Mouse (Mus musculus) liver, embryonic 13.5 days (tissue): Measurements from ENCODE around the gene Mgll. TPM values are rescaled to one million over a fixed set of nuclear protein-coding genes. Genes with fewer than 3 reads are reported as not detected.

ENCODE experiments used
- ATAC-seq: fragments of 200-750 bp; cut with Nextera tagmentation; 2 replicates; pipeline ENCODE4 v1.8.0; 2017; ENCODE audit warnings: low read depth, mild to moderate bottlenecking, moderate number of reproducible peaks, moderate library complexity
- DNase-seq: peaks from one replicate; pipeline ENCODE4 v3.0.0; 2022
- H3K27ac ChIP-seq: fragments of 300-500 bp; sonication (generic); 2 replicates; pipeline ENCODE4 v1.5.1; 2015; ENCODE audit warnings: moderate library complexity, mild to moderate bottlenecking, inconsistent platforms
- H3K27me3 ChIP-seq: fragments of 300-500 bp; sonication (generic); 2 replicates; pipeline ENCODE4 v1.6.1; 2015; ENCODE audit warnings: mild to moderate bottlenecking, inconsistent platforms
- H3K36me3 ChIP-seq: fragments of 300-500 bp; sonication (generic); 2 replicates; pipeline ENCODE4 v1.6.1; 2015; ENCODE audit warnings: mild to moderate bottlenecking, inconsistent platforms
- H3K4me1 ChIP-seq: fragments of 300-500 bp; sonication (generic); replicated peaks from 2 replicates; pipeline ENCODE4 v1.6.1; 2015; ENCODE audit warnings: inconsistent platforms
- H3K4me2 ChIP-seq: fragments of 300-500 bp; sonication (generic); 2 replicates; pipeline ENCODE4 v1.6.1; 2015; ENCODE audit warnings: inconsistent platforms, mild to moderate bottlenecking, moderate library complexity
- H3K4me3 ChIP-seq: fragments of 300-500 bp; sonication (generic); replicated peaks from 2 replicates; pipeline ENCODE4 v1.5.1; 2015; ENCODE audit warnings: mild to moderate bottlenecking, inconsistent platforms
- H3K9ac ChIP-seq: fragments of 300-500 bp; sonication (generic); 2 replicates; pipeline ENCODE4 v1.6.1; 2015; ENCODE audit warnings: mild to moderate bottlenecking, inconsistent platforms
- H3K9me3 ChIP-seq: fragments of 300-500 bp; sonication (generic); replicated peaks from 2 replicates; pipeline ENCODE4 v1.6.1; 2016; ENCODE audit warnings: inconsistent platforms
- WGBS: fragments of 180-500 bp; shearing (Covaris S2); methylation state at CpG from one replicate; pipeline ENCODE4 v1.1.7; 2015; ENCODE audit not compliant: insufficient replicate concordance; 5-methylcytosine and 5-hydroxymethylcytosine counted together
- polyA plus RNA-seq: library from polyadenylated mRNA; unstranded; fragments of >200 nt; fragmentation: Nextera tagmentation; extraction: Ambion mirVana; gene quantifications from 2 replicates; pipeline ENCODE4 v1.2.1, GENCODE M21; 2015

Mgll gene
- polyA plus RNA-seq, 1 experiment from 2014 or later, result 68.8 TPM

DNA sequence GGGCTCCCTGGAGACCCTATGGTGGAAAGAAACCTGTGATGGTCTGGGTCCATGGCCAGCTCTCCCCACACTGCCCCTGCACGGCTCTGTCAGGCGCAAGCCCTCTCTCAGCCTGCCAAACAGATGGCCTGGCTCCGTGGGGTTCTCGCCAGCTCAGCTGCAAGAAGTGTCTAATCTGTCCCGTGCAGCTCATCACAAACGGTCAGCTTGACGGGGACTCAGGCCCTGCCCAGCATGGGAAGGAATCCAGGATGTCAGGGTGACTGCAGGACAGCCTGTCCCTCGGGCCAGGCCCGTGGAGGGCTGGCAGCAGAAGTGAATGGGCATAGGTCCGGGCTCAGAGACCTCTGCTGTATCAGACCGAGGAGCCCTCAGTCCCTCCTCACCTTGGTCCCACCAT lies 97.7 kb downstream of the Mgll start:
- H3K27me3 ChIP-seq, result no peaks in the 10 kb centered on the region
- no peak for DNase-seq
- peaks cover 20% of the 10 kb centered on the region for H3K4me1 ChIP-seq
- H3K36me3 ChIP-seq, result peaks cover 90% of the 10 kb centered on the region
- no peak overlapping the region for H3K9ac ChIP-seq
- H3K9me3 ChIP-seq, result no peaks in the 10 kb centered on the region
- 76% methylated on average over 11 of the region's 11 CpGs for WGBS
- no peak overlapping the region for H3K4me2 ChIP-seq
- ATAC-seq, result no peak
- no peak overlapping the region for H3K27ac ChIP-seq
- no peak overlapping the region for H3K4me3 ChIP-seq

DNA sequence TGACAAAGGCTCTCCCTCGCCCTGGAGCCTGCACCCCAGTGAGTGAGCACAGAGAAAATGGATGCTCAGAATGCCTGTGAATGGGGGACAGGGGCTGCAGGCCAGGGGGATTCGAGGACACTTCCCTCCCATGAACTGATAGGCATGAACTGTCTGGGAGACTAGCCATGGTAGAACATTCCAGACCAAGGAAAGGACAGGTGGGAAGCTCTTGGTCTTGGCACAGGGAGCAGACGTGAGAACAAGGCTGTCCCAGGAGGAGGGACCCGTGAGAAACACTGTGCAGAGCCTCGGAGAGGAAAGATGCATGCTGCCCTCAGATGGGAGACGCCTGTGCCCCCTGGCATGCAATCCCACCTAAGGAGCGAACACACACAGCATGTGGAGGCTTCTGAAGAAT lies 100.0 kb downstream of the Mgll start:
- Histone ChIP-seq H3K27ac (no peak overlapping the region), H3K9me3 (no peaks in the 10 kb centered on the region), H3K27me3 (no peaks in the 10 kb centered on the region), H3K36me3 (peaks cover 83% of the 10 kb centered on the region), H3K9ac (no peak overlapping the region), H3K4me1 (peaks cover 33% of the 10 kb centered on the region), H3K4me2 (no peak overlapping the region), H3K4me3 (no peak overlapping the region)
- WGBS, result 70% methylated on average over 7 of the region's 7 CpGs
- DNase-seq, result no peak
- no peak for ATAC-seq

DNA sequence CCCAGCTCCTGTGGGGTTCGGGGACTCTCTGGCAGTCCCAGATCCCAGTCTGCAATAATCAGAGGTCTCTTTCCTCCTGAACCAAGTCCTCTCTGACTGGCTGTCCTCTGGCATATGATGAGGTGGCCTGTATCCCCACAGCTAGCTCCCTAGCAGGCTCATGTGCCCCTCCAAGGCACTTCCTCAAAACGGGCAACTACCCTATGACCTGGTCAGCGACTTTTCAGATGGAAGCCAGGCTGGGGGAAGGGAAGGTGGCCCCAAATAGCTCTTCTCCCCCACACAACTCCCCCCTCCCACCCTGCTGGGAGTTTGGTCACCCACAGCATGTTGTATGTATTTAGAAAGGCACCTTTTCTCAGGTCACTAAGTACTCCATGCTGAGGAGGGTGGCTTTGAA lies 101.9 kb downstream of the Mgll start:
- no peak overlapping the region for H3K4me2 ChIP-seq
- H3K4me3 ChIP-seq, result no peak overlapping the region
- WGBS, result 36% methylated on average over 3 of the region's 3 CpGs
- peaks cover 69% of the 10 kb centered on the region for H3K36me3 ChIP-seq
- no peak overlapping the region for H3K9ac ChIP-seq
- no peaks in the 10 kb centered on the region for H3K27me3 ChIP-seq
- no peak for ATAC-seq
- no peak for DNase-seq
- H3K4me1 ChIP-seq, result peaks cover 27% of the 10 kb centered on the region
- no peak overlapping the region for H3K27ac ChIP-seq
- no peaks in the 10 kb centered on the region for H3K9me3 ChIP-seq

DNA sequence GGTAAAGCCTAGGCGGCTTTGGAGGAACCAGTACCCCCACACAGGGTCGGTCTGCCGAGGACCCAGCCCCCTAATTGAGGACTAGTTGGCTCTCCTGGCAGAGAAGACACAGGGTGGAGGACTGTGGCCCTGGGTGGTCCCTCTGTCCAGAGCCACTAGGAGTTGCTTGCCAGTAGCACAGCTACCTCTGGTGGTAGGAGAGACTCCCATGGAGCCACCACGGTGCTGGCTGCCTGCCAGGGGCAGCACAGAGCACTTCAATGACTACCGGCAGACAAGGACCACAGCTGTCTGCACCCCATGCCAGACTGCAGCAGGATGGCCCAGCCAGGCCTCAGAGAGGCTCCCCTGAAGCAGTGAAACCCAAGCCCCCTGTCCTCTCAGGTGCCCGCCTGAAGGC lies 102.3 kb downstream of the Mgll start:
- Histone ChIP-seq H3K27me3 (no peaks in the 10 kb centered on the region), H3K36me3 (peaks cover 66% of the 10 kb centered on the region), H3K9me3 (no peaks in the 10 kb centered on the region), H3K27ac (no peak overlapping the region), H3K9ac (no peak overlapping the region), H3K4me3 (no peak overlapping the region), H3K4me2 (no peak overlapping the region), H3K4me1 (peaks cover 27% of the 10 kb centered on the region)
- ATAC-seq (peak; percentile 35; the same call in 1 of the 2 replicates), DNase-seq (no peak)
- WGBS, result 42% methylated on average over 6 of the region's 6 CpGs

DNA sequence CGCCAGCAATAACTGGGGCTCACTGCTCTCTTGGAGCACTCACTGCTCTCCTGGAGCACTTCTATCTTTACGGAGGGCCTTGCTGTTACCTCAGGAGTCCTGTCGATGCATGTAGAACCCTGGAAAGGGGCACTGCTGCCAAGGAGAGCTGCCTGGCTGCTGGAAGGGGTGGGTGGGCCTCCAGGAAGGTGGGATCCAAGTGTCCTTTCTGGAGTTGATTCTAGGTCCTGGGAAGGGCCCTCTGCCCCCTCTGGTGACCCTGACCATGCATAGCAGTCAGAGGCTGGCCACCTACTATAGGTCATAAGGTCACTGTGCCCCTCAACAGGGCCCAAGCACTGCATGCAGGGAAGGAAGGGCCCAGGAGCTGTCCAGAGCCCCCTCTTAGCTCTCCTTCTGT lies 102.8 kb downstream of the Mgll start:
- ATAC-seq, result no peak
- H3K4me3 ChIP-seq, result no peak overlapping the region
- no peaks in the 10 kb centered on the region for H3K27me3 ChIP-seq
- H3K27ac ChIP-seq, result 0 out of 2 replicates have a peak overlapping the region, but pooled peaks have one; percentile 4
- WGBS, result 72% methylated on average over 3 of the region's 3 CpGs
- no peak for DNase-seq
- H3K4me1 ChIP-seq, result peaks cover 30% of the 10 kb centered on the region
- no peak overlapping the region for H3K4me2 ChIP-seq
- H3K36me3 ChIP-seq, result peaks cover 62% of the 10 kb centered on the region
- H3K9ac ChIP-seq, result no peak overlapping the region
- no peaks in the 10 kb centered on the region for H3K9me3 ChIP-seq

DNA sequence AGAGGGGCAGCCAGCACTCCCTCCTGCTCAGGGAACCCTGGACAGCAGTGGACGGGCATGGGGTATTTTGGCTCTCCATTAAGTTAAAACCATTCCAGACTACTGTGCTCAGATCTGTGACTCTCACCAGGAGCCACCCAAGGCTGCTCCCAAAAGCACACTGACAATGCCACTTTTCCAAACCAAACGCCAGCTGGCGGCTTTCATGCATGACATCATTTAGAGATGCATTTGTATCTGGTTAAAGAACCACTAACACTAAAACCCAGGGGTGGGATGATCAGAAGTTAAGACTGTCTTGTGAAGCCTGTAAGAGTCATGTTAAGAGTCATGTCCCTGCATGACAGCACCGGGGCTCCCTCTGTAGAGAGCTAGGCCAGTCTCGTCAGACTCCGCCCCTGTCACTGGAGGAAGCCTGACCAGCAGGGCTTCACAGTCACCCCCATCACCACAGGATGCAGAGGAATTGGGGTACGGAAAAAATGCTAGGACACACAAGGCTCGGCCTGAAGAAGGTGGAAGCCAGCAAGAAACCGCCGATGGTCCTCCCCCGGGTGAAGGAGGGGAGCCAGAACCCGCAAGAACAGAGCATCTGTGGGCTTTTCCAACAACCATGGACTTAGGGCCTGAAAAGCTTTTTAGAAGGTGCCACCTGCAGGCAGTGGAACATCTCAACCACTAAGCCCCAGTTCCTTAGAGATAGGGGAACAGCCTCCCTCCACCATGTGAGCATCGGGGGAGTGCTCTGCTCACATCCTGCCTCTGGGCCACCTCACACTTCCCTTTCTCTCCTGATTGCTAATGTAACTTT lies 103.4 kb downstream of the Mgll start:
- 44% methylated on average over 13 of the region's 13 CpGs for WGBS
- no peak overlapping the region for H3K9ac ChIP-seq
- ATAC-seq (no peak), DNase-seq (no peak)
- no peaks in the 10 kb centered on the region for H3K9me3 ChIP-seq
- no peak overlapping the region for H3K4me3 ChIP-seq
- peaks cover 55% of the 10 kb centered on the region for H3K36me3 ChIP-seq
- peaks cover 35% of the 10 kb centered on the region for H3K4me1 ChIP-seq
- H3K4me2 ChIP-seq, result no peak overlapping the region
- no peaks in the 10 kb centered on the region for H3K27me3 ChIP-seq
- H3K27ac ChIP-seq, result peak overlapping the region; percentile 31; the same call in 1 of the 2 replicates

DNA sequence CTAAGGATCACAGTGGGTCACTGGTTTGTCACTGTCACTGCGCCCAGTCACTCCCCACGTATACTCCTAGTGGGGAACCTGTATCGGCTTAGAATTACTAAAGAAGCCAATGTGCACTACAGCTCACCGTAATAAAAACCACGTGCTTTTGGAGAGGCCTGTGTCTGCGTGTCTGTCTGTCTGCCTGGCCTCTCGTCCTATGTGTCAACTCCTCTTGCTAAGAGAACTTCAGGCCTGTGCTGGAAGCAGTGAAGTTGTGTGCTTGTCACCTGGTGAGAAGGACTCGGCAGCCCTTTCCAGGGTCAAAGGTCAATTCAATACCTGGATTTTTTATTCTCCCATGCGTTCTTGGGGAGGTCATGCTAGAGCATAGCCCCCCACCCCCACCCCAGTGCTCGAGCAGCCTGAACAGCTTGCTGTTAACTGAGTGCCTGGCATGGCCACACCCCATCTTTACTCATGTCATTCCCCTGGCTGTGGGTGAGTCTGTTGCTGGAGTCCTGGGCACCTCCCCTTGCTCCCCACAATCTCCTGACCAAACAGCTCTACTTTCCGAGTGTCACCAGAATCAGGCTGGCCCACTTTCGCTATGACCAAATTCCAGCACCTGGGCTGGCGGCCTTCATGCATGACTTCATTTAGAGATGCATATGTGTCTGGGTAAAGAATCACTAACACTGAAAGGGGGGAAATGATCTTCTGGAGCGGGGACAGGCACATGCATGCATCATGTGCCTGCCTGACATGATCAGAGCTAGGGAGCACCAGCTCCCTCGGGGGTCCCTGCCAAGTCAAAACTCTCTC lies 104.2 kb downstream of the Mgll start:
- WGBS, result 60% methylated on average over 15 of the region's 15 CpGs
- Histone ChIP-seq H3K9me3 (no peaks in the 10 kb centered on the region), H3K27me3 (no peaks in the 10 kb centered on the region), H3K27ac (peak overlapping the region; percentile 31; the same call in 1 of the 2 replicates), H3K9ac (no peak overlapping the region), H3K4me3 (no peak overlapping the region), H3K4me2 (no peak overlapping the region), H3K36me3 (peaks cover 48% of the 10 kb centered on the region), H3K4me1 (peaks cover 43% of the 10 kb centered on the region)
- DNase-seq (no peak), ATAC-seq (no peak)

DNA sequence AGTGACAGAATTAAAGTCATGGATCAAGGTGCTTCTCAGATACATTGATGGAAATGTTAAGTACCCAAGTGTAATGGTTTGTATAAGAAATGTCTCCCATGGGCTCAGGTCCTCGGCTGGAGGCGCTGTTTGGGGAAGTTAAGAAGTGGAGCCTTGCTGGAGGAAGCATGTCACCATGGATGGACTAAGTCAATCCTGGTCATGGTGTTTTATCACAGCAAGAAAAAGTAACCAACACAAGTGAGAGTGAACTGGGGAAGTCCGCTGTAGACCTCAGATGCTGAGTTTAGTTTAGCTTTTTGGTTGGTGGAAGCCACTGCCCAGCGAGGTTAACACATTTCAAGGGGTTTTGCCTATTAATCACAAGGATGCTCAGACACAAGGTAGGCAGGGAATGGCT lies 105.4 kb downstream of the Mgll start:
- Histone ChIP-seq H3K4me1 (peaks cover 54% of the 10 kb centered on the region), H3K27ac (no peak overlapping the region), H3K9me3 (no peaks in the 10 kb centered on the region), H3K4me2 (no peak overlapping the region), H3K4me3 (no peak overlapping the region), H3K27me3 (no peaks in the 10 kb centered on the region), H3K36me3 (peaks cover 39% of the 10 kb centered on the region), H3K9ac (no peak overlapping the region)
- 68% methylated on average over 4 of the region's 4 CpGs for WGBS
- ATAC-seq, result no peak
- DNase-seq, result no peak

DNA sequence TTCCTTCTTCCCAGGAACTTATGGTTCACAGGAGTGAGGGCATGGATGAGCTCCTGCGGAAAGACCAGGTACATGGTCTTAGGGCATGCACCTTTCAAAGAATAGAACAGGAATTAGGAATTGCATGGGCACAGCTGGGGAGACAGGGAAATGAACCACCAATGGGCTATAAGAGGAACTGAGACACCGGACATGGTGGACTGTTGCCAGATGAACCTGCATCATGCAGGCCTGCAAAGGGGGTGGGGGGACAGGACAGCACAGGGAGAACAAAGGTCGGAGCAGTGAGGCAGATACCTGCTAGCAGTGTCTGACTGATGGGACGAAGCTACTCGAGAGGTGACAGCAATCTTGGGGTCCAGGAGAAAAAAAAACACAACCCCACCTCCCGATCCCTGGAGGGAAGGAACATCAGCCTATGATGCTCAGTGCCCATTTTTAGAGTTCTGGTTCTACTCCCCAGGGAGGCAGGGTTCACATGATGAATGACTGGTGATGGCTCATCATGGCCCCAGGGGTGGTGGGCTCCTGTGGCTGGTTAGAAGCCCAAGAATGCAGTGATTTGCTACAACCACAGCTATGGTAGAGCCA lies 106.0 kb downstream of the Mgll start:
- no peaks in the 10 kb centered on the region for H3K9me3 ChIP-seq
- H3K4me3 ChIP-seq, result no peak overlapping the region
- H3K27ac ChIP-seq, result no peak overlapping the region
- H3K4me2 ChIP-seq, result no peak overlapping the region
- no peak for ATAC-seq
- DNase-seq, result no peak
- peaks cover 34% of the 10 kb centered on the region for H3K36me3 ChIP-seq
- H3K9ac ChIP-seq, result no peak overlapping the region
- WGBS, result 83% methylated on average over 6 of the region's 6 CpGs
- peaks cover 61% of the 10 kb centered on the region for H3K4me1 ChIP-seq
- no peaks in the 10 kb centered on the region for H3K27me3 ChIP-seq

DNA sequence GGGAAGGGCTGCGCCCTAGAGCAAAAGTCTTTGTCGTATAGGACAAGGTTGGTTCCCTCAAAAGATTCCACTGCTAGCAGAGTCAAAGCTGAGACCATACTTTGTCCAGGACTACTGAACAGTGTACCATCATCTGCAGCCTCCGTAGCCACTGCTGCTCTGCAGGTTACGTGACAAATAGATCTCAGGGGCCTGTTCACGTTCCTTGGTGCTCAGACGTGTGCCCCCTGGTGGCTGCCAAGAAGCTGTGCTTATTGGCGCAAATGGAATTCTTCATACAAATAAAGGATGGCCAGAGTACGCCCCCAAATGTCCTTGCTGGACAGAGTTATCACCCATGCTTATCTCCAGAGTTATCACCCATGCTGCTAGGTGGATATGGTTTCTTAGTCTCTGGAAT lies 107.2 kb downstream of the Mgll start:
- Histone ChIP-seq H3K36me3 (peaks cover 34% of the 10 kb centered on the region), H3K4me3 (no peak overlapping the region), H3K9ac (no peak overlapping the region), H3K9me3 (no peaks in the 10 kb centered on the region), H3K27me3 (no peaks in the 10 kb centered on the region), H3K4me2 (no peak overlapping the region), H3K27ac (no peak overlapping the region), H3K4me1 (peaks cover 68% of the 10 kb centered on the region)
- peak; percentile 45 for DNase-seq
- ATAC-seq, result no peak
- WGBS, result 29% methylated on average over 8 of the region's 8 CpGs

DNA sequence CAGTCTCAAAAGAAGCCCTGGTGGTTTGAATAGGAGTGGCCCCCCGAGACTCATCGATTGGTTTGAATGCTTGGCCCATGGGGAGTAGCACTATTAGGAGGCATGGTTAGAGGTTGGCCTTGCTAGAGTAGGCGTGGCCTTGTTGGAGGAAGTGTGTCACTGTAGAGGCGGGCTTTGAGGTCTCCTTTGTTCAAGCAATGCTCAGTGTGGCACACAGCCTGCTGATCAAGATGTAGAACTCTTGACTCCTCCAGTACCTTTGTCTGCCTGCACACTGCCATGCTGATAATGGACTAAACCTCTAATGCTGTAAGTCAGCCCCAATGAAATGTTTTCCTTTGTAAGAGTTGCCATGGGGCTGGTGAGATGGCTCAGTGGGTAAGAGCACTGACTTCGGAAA lies 108.5 kb downstream of the Mgll start:
- peaks cover 62% of the 10 kb centered on the region for H3K4me1 ChIP-seq
- H3K27ac ChIP-seq, result peak overlapping the region; percentile 61
- no peak overlapping the region for H3K4me3 ChIP-seq
- no peaks in the 10 kb centered on the region for H3K27me3 ChIP-seq
- DNase-seq, result no peak
- no peaks in the 10 kb centered on the region for H3K9me3 ChIP-seq
- peaks cover 35% of the 10 kb centered on the region for H3K36me3 ChIP-seq
- H3K9ac ChIP-seq, result no peak overlapping the region
- ATAC-seq, result peak; percentile 55
- H3K4me2 ChIP-seq, result no peak overlapping the region
- WGBS, result 65% methylated on average over 5 of the region's 5 CpGs
